Mouse (Mus musculus): Measurements from ENCODE around the gene 1700018B08Rik. TPM values are rescaled to one million over a fixed set of nuclear protein-coding genes. Genes with fewer than 3 reads are reported as not detected.

1700018B08Rik gene
- total RNA-seq (2022): not detected

- peak in 1 of 2 experiments; percentile 3 for DNase-seq (ENCODE audit: low spot score in 2 of 2)
Observed at GRCm38 (mm10) chr8:121544276-121544785, at the start of gene 1700018B08Rik. 1700018B08Rik (minus strand) TSS chr8:121544320.

DNA sequence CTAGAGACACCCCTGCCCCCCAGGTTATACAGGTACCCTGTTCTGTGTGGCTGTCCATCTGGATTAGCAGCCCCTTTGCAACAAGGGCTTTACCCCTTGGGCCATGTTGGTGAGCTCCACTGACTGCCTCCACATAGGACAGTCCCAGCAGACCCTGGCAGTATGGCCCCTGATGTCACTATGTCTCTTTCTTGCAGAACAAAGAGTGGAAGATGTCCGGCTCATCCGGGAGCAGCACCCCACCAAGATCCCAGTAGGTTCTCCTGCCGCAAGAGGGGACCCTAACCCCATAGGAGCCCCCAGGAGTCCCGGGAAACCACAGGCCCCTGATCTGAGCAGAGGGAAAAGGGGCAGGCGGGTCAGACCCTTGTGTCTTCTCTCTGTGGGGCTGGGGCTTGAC is 49.2 kb upstream of the 1700018B08Rik start:
- no peak for DNase-seq (ENCODE audit: low spot score in 2 of 2)

DNA sequence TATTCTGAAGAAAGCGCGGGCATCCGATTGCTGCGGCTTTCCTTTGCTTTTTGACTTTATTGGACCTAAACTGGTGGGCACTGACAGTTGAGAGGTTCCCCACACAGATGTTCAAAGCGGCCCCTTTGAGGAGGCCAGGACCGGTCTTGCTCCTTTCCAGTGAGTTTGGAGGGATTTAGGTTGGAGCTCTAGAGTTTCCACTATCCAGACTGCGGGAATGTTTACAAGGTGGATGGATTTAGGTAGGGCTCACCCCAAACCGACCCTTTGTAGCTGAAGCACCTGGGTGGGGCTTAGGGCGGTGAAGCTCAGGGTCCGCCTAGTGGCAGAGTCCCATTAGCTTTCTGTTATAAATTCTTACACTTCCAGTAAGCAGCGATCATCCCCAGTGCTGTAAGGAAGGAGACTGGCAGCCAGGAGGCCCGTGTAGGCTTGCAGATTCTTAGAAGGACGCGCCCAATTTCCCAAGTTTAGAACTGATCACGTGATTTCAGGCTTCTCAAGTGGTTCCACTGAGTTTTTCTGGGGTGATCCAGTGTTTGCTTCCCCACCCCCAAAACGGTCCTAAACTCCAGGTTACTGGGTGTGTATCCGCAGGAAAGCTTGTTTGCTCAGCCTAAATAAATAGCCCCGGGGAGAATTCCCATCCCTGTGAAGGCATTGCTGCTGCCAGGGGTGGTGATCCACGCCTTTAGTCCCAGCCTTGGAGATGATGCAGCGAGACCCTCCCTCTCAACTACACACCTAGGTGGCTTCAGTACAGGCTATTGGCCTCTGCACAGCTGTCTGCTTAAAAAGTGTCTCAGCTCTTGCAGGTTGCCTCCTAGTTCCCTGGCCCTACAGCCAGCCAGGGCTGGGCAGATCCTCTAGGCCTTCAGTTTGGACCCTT is 47.3 kb upstream of the 1700018B08Rik start:
- DNase-seq (ENCODE audit: low spot score in 2 of 2): no peak

- DNase-seq (ENCODE audit: low spot score in 2 of 2): peak; percentile 93 to 95
Observed at GRCm38 (mm10) chr8:121590203-121591177, 46.4 kb upstream of the 1700018B08Rik start, which contains the start of gene Map1lc3b. Map1lc3b (plus strand) TSS chr8:121590361.

- no peak for DNase-seq (ENCODE audit: low spot score in 2 of 2)
Observed at GRCm38 (mm10) chr8:121589205-121589726, 45.1 kb upstream of the 1700018B08Rik start.

GRCm38 (mm10) chr8:121588750-121589149 is 44.6 kb upstream of the 1700018B08Rik start:
- DNase-seq (ENCODE audit: low spot score in 2 of 2): no peak

DNA sequence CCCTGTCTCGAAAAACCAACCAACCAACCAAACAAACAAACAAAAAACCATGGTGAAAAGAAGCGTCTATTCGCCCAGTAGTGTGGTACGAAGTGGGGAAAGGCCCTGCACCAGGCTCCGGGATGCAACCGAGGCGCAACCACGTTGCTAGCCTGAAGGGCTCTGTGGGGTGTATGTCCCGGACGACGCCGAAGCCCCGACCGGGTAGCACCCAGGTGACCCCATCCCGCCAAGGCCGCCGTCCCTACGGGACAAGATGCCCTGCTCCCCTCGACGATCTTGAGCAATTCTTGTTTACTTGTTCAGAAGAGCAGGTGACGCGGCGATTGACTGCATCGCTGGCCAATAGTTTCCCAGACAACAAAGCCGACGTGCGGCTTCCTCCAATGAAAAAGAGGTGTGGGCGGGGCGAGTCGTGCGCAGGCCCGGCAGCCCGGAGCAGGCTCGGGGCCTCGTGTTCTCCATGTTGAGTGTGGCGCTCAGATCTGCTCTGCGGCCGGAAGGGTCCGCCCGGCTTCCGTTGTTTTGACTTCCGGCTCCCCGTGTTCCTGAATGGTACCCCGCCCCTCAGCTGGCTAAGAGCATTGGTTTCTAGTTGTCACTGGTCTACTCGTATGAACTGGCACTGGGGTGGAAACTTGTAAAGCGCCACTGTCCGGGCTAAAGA is 41.2 kb upstream of the 1700018B08Rik start:
- DNase-seq (ENCODE audit: low spot score in 2 of 2): peak; percentile 97 to 100

GRCm38 (mm10) chr8:121584730-121585129 is 40.6 kb upstream of the 1700018B08Rik start:
- no peak for DNase-seq (ENCODE audit: low spot score in 2 of 2)

DNA sequence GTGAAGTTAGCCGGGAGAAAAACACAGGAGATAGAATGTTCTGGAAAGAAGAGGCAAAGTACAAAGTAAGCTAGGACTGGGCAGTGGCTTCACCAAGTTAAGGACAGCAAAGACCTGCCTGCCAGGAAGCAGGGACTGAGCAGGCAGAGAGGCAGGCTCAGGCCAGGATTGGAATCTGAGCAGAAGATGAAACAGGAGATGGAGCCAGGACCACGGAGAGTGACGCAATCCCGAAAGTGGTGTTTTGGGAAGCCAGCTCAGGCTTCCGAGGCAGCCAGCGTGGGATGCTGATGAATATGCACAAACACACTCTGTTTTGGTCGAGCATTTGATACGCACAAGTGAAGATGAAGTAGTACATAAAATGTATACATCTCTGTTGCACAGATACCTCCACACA is 39.5 kb upstream of the 1700018B08Rik start:
- DNase-seq (ENCODE audit: low spot score in 2 of 2): no peak

- no peak for DNase-seq (ENCODE audit: low spot score in 2 of 2)
Observed at GRCm38 (mm10) chr8:121580465-121580864, 36.3 kb upstream of the 1700018B08Rik start.

DNA sequence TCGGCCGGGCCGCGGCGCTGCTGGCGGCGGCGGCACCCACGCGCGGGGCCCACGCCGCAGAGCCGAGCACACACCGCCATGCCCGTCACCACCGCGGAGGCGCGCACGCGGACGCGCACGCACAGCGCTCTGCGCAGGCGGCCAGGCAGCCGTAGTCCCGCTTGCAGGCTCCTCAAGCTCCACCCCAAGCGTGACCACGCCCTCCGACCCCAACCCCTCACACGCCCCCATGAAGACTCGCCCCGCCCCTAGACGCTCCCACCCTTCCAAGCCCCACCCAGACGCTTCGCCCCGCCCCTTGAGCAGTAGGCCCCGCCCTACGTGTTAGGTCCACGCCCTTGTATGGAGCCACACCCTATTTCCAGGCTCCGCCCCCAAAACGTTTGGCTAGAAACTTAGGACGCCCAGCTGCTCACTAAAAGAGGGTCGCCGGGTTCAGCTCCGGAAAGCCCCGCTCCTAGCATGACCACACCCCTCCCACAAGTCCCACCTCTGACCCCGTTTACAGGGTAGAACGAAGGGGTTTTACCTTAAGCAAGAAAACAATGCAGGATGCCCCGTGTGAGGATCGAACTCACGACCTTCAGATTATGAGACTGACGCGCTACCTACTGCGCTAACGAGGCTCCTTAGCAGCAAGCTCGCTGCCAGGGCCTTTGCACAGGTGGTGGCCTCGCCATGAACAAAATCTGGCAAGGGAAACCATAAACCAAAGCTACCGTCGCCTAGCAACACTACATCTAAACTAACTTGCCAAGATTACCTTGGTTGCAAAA is 34.7 kb upstream of the 1700018B08Rik start, which contains the start of gene Fbxo31:
Gene Fbxo31, minus strand, starts transcription at position 131 of the 776 bp plus-strand sequence.
- peak; percentile 92 to 99 for DNase-seq (ENCODE audit: low spot score in 2 of 2)

DNA sequence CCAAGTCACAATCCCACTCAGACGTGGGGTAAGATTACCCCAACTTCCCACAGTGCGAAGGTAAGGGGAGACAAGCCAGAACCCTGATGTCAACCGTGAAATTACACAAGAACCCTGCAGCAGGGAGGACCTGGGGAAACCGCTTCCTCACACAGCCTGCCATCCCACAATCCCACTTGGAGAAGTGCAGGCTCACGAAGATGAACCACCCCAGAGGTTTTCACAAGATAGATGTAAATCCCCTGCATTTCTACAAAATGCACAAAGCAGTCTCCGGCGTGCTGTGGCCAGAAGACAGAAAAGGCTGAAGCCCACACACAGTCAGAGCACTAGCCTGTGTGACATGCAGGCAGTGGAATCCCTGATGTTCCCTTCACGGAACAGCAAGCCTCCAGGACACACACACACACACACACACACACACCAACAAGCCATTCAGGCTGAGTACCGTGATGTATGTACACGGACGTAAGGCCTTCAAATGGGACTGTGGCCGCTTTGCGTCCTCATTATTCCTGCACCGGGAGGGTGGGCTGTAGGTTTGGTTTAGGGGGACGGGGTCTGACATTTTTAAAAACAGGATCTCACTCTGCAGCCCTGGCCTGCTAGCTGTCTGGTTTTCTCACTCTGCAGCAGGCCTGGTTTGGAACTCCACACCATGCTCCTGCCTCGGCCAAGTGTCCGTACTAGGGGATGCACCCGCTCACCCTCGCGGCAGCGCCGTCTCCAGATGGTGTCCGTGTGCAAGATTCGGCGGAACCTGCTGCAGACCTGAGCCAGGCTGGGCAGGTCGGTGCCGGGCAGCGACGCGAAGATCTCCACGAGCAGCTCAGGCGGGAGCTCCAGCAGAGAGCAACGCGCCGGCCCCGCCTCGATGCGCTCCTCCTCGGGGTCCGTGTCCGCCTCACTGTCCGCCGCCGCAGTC is 33.9 kb upstream of the 1700018B08Rik start:
- DNase-seq (ENCODE audit: low spot score in 2 of 2): no peak

- DNase-seq (ENCODE audit: low spot score in 2 of 2): no peak
Observed at GRCm38 (mm10) chr8:121575661-121576060, 31.5 kb upstream of the 1700018B08Rik start.

DNA sequence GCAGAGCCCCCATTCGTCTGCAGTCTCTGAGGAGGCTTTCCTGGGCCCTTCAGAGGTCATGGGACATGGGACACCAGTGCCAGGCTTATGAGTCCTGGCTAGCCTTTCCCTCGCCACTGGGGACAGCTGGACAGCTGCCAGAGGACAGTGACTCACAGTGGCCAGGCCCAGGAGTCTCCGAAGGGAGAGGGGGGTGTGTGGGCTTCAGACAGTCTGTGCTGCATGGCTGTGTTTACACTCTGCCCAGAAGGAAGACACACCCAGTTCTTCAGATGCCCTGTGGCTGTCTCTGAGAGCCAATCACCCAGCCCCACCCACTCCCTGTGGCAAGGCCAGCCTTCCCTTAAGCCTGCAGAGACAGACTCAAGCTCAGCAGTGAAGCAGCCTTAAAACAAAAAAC is 29.2 kb upstream of the 1700018B08Rik start:
- DNase-seq (ENCODE audit: low spot score in 2 of 2): no peak

GRCm38 (mm10) chr8:121572121-121572520 is 28.0 kb upstream of the 1700018B08Rik start:
- no peak for DNase-seq (ENCODE audit: low spot score in 2 of 2)

DNA sequence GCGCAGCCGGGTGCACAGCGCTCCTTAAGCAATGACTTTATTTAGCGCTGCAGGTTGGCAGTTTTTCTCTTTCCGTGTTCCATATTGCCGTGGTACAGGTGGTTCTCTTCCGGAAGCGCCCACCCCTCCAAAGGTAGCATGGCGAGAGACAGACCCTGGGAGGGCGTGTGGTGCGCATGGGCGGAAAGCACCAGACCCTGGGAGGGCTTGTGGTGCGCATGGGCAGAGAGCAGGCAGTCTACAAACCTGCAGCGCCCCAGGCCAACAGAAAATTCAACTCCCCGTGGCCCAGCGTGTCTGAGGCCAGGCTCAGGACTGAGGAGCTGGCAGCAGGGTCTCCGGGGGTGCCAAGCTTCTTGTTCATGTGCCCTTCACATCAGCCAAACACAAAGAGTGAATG is 26.7 kb upstream of the 1700018B08Rik start:
- no peak for DNase-seq (ENCODE audit: low spot score in 2 of 2)

- no peak for DNase-seq (ENCODE audit: low spot score in 2 of 2)
Observed at GRCm38 (mm10) chr8:121570335-121570734, 26.2 kb upstream of the 1700018B08Rik start.

DNA sequence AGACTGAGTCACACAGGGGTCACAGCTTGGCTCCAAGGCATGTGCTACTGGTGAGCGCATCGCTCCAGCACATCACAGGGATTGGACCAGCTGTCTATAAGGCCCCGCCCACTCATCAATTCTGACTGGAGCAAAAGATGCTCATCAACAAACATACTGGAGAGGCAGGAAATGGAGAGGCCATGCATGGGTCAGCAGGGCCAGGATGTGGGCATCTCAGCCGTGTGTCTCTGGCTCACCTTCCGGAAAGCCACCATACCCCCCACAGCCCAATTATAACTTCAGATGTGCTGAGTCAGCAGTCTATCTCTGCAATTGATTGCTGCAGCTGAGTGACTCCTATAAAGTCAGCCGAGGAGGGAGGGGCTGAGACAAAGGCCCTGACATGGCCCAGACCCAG is 24.2 kb upstream of the 1700018B08Rik start:
- no peak for DNase-seq (ENCODE audit: low spot score in 2 of 2)

GRCm38 (mm10) chr8:121563701-121564100 is 19.6 kb upstream of the 1700018B08Rik start:
- no peak for DNase-seq (ENCODE audit: low spot score in 2 of 2)

All from left cerebral cortex, adult 8-10 months (tissue).